Mouse (Mus musculus) pancreas, adult 10 weeks (tissue): ENCODE results near the gene Zfp113. TPM values are rescaled to one million over a fixed set of nuclear protein-coding genes. Genes with fewer than 3 reads are reported as not detected.

ENCODE experiments used
- polyA plus RNA-seq: library from polyadenylated mRNA; stranded (reverse); fragments of 350-450 nt; fragmentation: Illumina TruSeq; extraction: RNeasy Lipid Tissue Mini Kit (QIAGEN cat#74804); gene quantifications from one replicate; pipeline ENCODE4 v1.2.3, GENCODE M21; 2015; ENCODE audit warnings: low read depth, low replicate concordance; ENCODE audit not compliant: insufficient read depth

Zfp113 gene
- polyA plus RNA-seq = 1.2 TPM

GRCm38 (mm10) chr5:138155443-138155976 is at the start of gene Zfp113:
Gene Zfp113, minus strand, starts transcription at chr5:138155744.

GRCm38 (mm10) chr5:138193771-138194727 is 38.5 kb upstream of the Zfp113 start, which contains the start of gene Mblac1:
Gene Mblac1, plus strand, starts transcription at chr5:138194314.

DNA sequence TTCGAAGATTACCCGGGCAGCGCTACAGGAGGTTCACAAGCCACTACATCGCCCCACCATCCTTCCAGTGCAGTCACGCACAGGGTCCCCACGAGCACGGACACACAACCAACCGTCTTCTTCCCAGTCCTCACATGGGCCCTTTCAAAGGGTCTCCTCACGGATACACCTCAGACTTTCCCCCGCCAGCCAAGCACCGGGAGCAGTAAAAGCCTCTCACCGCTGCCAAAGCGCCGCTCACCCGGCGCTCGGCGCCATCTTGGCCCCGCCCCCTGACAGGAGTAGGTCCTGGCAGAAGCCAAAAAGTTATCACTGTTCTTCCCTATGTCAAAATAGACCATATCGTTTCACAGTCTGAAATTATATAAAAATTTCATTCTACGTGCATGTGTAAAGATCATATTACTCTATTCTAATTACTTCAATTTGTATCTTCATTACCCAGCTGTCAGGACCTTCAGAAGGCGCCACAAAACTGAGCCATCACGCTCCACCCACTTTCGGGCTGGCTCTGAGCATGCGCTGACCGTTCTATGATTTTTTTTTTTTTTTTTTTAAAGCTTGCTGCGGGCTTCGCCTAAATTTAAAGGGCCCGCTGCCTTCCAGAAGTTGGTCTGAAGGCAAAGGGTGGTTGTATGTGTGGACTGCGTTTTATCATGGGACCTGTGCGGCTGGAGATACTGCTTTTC is 31.6 kb upstream of the Zfp113 start, which contains the start of the genes Taf6 and Cnpy4:
Gene Taf6 (minus strand): TSS at position 502 of the 689 bp plus-strand sequence.
Gene Cnpy4 (plus strand): TSS at position 536 of the 689 bp plus-strand sequence.

DNA sequence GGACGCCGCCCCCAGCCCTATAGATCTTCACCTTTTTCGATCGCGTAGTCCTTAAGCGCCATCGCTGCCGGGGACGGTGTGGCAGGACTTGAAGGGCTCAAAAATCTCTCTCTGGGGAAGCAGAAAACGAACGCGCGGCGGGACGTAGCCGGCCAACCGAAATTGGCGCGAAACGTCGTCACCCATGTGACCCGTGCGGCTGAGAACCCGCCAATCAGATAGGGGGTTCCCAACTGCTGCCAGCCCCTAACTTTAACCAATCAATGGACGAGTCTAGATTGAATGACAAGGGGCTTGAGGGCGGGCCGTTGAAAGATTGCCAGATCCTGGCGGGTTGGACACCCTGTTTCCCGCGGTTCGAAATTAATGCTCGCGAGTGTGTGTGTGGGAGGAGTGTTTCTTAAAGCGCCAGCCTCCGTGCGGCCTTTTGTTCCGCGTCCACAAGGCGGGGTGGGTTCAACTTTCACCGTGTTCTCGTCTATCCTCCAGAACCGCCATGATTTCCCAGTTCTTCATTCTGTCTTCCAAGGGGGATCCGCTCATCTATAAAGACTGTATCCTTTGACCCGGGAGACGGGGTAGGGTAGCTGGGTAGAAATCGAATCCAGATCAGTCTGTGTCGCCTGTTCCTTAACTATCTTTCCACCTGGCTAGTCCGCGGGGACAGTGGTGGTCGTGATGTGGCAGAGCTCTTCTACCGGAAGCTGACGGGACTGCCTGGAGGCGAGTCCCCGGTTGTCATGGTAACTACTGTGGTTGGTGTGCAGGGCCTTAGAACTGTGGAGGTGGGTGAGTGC is 16.3 kb upstream of the Zfp113 start, which contains the start of the genes Ap4m1 and Mcm7:
Gene Ap4m1 (plus strand): TSS at position 308 of the 797 bp plus-strand sequence.
Gene Mcm7 (minus strand): TSS at position 728 of the 797 bp plus-strand sequence.

GRCm38 (mm10) chr5:138160842-138161665 is 5.5 kb upstream of the Zfp113 start, which contains the start of gene Cops6:
Gene Cops6, plus strand, starts transcription at chr5:138161071.

DNA sequence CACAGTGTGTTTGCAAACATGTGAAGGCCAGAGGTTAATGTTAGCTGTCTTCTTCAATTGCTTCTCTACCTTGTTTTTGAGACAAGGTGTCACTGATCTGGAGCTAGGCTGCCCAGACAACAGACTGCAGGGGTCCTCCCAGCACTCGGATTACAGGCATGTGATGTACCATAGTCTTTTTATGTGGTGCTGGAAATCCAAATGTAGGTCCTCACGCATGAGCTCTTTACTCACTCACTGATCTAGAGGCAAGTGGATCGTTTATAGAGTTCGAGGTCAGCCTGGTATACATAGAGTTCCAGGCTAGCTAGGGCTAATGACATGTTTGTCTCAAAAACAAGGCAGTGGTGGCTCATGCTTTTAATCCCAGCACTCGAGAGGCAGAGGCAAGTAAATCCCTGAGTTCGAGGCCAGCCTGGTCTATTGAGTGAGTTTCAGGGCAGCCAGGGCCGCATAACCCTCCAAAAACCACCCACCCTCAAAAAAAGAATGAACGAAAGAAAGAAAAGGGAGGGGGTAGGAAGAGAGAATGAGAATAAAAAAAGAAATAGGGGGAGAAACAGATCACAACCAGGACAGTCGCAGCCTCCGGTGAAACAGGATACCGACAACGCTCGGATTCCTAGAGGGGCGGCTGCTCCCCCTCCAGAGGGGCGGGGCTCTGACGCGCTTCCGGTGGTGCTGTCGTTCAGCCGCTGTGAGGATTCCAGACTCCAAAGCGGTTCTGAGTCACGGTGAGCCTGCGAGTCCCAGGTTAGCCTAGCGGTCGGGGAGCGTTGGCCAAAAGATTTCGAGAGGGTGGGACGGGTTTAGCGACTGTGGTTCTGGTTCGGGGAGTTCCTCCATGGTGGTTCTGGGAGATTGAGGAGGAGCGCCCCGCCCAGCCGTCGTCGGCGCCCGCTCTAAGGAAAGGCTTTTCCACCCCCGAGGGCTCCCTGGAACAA is 39.0 kb downstream of the Zfp113 start, which contains the start of gene Zscan21:
Gene Zscan21 (plus strand): TSS at position 649 of the 944 bp plus-strand sequence.

Other genes with a start within 250 kb of the Zfp113 start
- 1.7 TPM for gene Cyp3a13, start 234.1 kb downstream of the Zfp113 start, polyA plus RNA-seq
- gene Gjc3, start 192.6 kb downstream of the Zfp113 start, polyA plus RNA-seq = not detected
- gene Azgp1, start 174.2 kb downstream of the Zfp113 start, polyA plus RNA-seq = 3.8 TPM
- not detected for gene Smok3a, start 134.5 kb downstream of the Zfp113 start, polyA plus RNA-seq
- not detected for gene Smok3b, start 134.3 kb downstream of the Zfp113 start, polyA plus RNA-seq
- gene Smok3c, start 102.5 kb downstream of the Zfp113 start, polyA plus RNA-seq = not detected
- gene Zkscan1, start 70.7 kb downstream of the Zfp113 start, polyA plus RNA-seq = 2.7 TPM
- gene Zscan21, start 38.8 kb downstream of the Zfp113 start, polyA plus RNA-seq = 4.1 TPM
- 25.2 TPM for gene Cops6, start 5.3 kb upstream of the Zfp113 start, polyA plus RNA-seq
- gene Ap4m1, start 16.3 kb upstream of the Zfp113 start, polyA plus RNA-seq = 14.3 TPM
- gene Mcm7, start 16.7 kb upstream of the Zfp113 start, polyA plus RNA-seq = 9.3 TPM
- gene Taf6, start 31.7 kb upstream of the Zfp113 start, polyA plus RNA-seq = 7.8 TPM
- gene Cnpy4, start 31.7 kb upstream of the Zfp113 start, polyA plus RNA-seq = 5.6 TPM
- gene Mblac1, start 38.6 kb upstream of the Zfp113 start, polyA plus RNA-seq = not detected
- gene Nxpe5, start 70.2 kb upstream of the Zfp113 start, polyA plus RNA-seq = 0.44 TPM
- gene Lamtor4, start 99.7 kb upstream of the Zfp113 start, polyA plus RNA-seq = 18.8 TPM
- 24.9 TPM for gene BC037034, start 108.3 kb upstream of the Zfp113 start, polyA plus RNA-seq
- not detected for gene Gal3st4, start 117.1 kb upstream of the Zfp113 start, polyA plus RNA-seq
- 0.22 TPM for gene Gm43720, start 124.2 kb upstream of the Zfp113 start, polyA plus RNA-seq
- 0.41 TPM for gene Gpc2, start 124.3 kb upstream of the Zfp113 start, polyA plus RNA-seq
- not detected for gene Stag3, start 124.5 kb upstream of the Zfp113 start, polyA plus RNA-seq
- not detected for gene Pvrig, start 186.2 kb upstream of the Zfp113 start, polyA plus RNA-seq